Mouse (Mus musculus): ENCODE data around the gene Prcc.
"Not testable (repeated sequence)": the region's sequence is repeated elsewhere in the genome, so short reads cannot be mapped to it uniquely, and the experiment has no call there.

The Prcc gene

GRCm38 (mm10) chr3:87905880-87906485 is 20.6 kb upstream of the Prcc start, which contains the start of gene Hdgf:
Gene Hdgf (plus strand): TSS chr3:87906321.
- peak; percentile 90 for DNase-seq

GRCm38 (mm10) chr3:87903821-87904220 is 18.4 kb upstream of the Prcc start:
- no peak for DNase-seq

- not testable (repeated sequence) for DNase-seq
Observed at GRCm38 (mm10) chr3:87901959-87902358, 16.6 kb upstream of the Prcc start.

GRCm38 (mm10) chr3:87901036-87901624 is 15.7 kb upstream of the Prcc start:
- DNase-seq, result no peak

GRCm38 (mm10) chr3:87899776-87900175 is 14.4 kb upstream of the Prcc start:
- no peak for DNase-seq

GRCm38 (mm10) chr3:87899266-87899665 is 13.9 kb upstream of the Prcc start:
- no peak for DNase-seq

GRCm38 (mm10) chr3:87893367-87893905 is 8.0 kb upstream of the Prcc start:
- no peak for DNase-seq

GRCm38 (mm10) chr3:87891481-87891880 is 6.1 kb upstream of the Prcc start:
- no peak for DNase-seq

GRCm38 (mm10) chr3:87887400-87887799 is 2.0 kb upstream of the Prcc start:
- DNase-seq, result not testable (repeated sequence)

GRCm38 (mm10) chr3:87886416-87886815 is 1.0 kb upstream of the Prcc start:
- DNase-seq, result no peak

GRCm38 (mm10) chr3:87886004-87886365 is 577 bp upstream of the Prcc start:
- peak; percentile 44 to 52 for DNase-seq

GRCm38 (mm10) chr3:87884708-87885251 is 628 bp downstream of the Prcc start:
- DNase-seq, result peak; percentile 30 to 42

- DNase-seq, result no peak
Observed at GRCm38 (mm10) chr3:87884291-87884690, 1.1 kb downstream of the Prcc start.

GRCm38 (mm10) chr3:87877730-87878129 is 7.7 kb downstream of the Prcc start:
- DNase-seq, result no peak

GRCm38 (mm10) chr3:87864111-87864510 is 21.3 kb downstream of the Prcc start:
- DNase-seq, result not testable (repeated sequence)

- peak; percentile 30 to 52 for DNase-seq
Observed at GRCm38 (mm10) chr3:87859813-87860212, 25.6 kb downstream of the Prcc start.

- DNase-seq, result no peak
Observed at GRCm38 (mm10) chr3:87857666-87858065, 27.7 kb downstream of the Prcc start.

GRCm38 (mm10) chr3:87855936-87856335 is 29.5 kb downstream of the Prcc start:
- DNase-seq, result no peak

GRCm38 (mm10) chr3:87854795-87855568 is 30.4 kb downstream of the Prcc start:
- no peak for DNase-seq

- no peak for DNase-seq
Observed at GRCm38 (mm10) chr3:87849117-87849516, 36.3 kb downstream of the Prcc start.

GRCm38 (mm10) chr3:87847680-87848079 is 37.7 kb downstream of the Prcc start:
- peak; percentile 29 to 31 for DNase-seq

- DNase-seq, result peak; percentile 43 to 45
Observed at GRCm38 (mm10) chr3:87846650-87847110, 38.7 kb downstream of the Prcc start, which contains the start of gene Sh2d2a. Gene Sh2d2a (plus strand): TSS chr3:87846755.

- DNase-seq, result no peak
Observed at GRCm38 (mm10) chr3:87846186-87846585, 39.2 kb downstream of the Prcc start.

Measured in spleen, adult 18-20 months (tissue).